Mouse (Mus musculus): Measurements from ENCODE around the gene Insig1.

Insig1 gene

GRCm38 (mm10) chr5:28118531-28118925 is 47.4 kb downstream of the Insig1 start:
- no peak for DNase-seq (ENCODE audit: low spot score)

GRCm38 (mm10) chr5:28119576-28119975 is 48.4 kb downstream of the Insig1 start:
- no peak for DNase-seq (ENCODE audit: low spot score)

GRCm38 (mm10) chr5:28122491-28123454 is 51.6 kb downstream of the Insig1 start:
- no peak for DNase-seq (ENCODE audit: low spot score)

GRCm38 (mm10) chr5:28123455-28123825 is 52.3 kb downstream of the Insig1 start:
- no peak for DNase-seq (ENCODE audit: low spot score)

- DNase-seq (ENCODE audit: low spot score): no peak
These were observed 53.4 kb downstream of the Insig1 start for GRCm38 (mm10) chr5:28124321-28125230.

Measured in left cerebral cortex, adult 11 months (tissue).